Mouse (Mus musculus) kidney, adult 2 months (tissue): Measurements from ENCODE around the gene Ptprd. TPM values are rescaled to one million over a fixed set of nuclear protein-coding genes. Genes with fewer than 3 reads are reported as not detected.

Experiments
- DNase-seq: peaks from one replicate; pipeline ENCODE4 v3.0.0; 2021
- H3K27ac ChIP-seq: fragments of 200-500 bp; 2 replicates; pipeline ENCODE4 v1.5.1; 2012; ENCODE audit warnings: low read depth, low read length, control low read depth, inconsistent platforms; ENCODE audit not compliant: insufficient read depth
- H3K27me3 ChIP-seq: fragments of 200-500 bp; replicated peaks from 2 replicates; pipeline ENCODE4 v1.6.1; 2012; ENCODE audit warnings: mild to moderate bottlenecking, moderate library complexity, low read length, inconsistent platforms; ENCODE audit not compliant: control insufficient read depth, insufficient read depth
- H3K36me3 ChIP-seq: fragments of 200-500 bp; 2 replicates; pipeline ENCODE4 v1.6.1; 2012; ENCODE audit warnings: mild to moderate bottlenecking, moderate library complexity, low read length, inconsistent platforms; ENCODE audit not compliant: control insufficient read depth, insufficient read depth
- H3K4me1 ChIP-seq: fragments of 200-500 bp; 2 replicates; pipeline ENCODE4 v1.6.1; 2011; ENCODE audit warnings: low read length; ENCODE audit not compliant: control insufficient read depth, insufficient read depth
- H3K4me3 ChIP-seq: fragments of 200-500 bp; 2 replicates; pipeline ENCODE4 v1.5.1; 2011; ENCODE audit warnings: mild to moderate bottlenecking, low read depth, low read length, control low read depth; ENCODE audit not compliant: insufficient read depth
- CTCF ChIP-seq: fragments of 200-500 bp; conservative IDR thresholded peaks from 2 replicates; pipeline ENCODE4 v1.5.1; 2011; ENCODE audit warnings: low read depth, mild to moderate bottlenecking, control low read depth, low read length, moderate library complexity, mixed read lengths; ENCODE audit not compliant: insufficient read depth, insufficient read length
- POLR2A ChIP-seq: fragments of 200-500 bp; IDR thresholded peaks from one replicate; pipeline ENCODE4 v1.6.1; 2011; ENCODE audit warnings: low read depth, low read length, control low read depth
- WGBS: fragments of 180-500 bp; shearing (Covaris S2); methylation state at CpG from one replicate; pipeline ENCODE4 v1.1.7; 2018; 5-methylcytosine and 5-hydroxymethylcytosine counted together
- polyA plus RNA-seq: library from polyadenylated mRNA; depleted of rRNA; stranded (reverse); fragments of >200 nt; gene quantifications from 2 replicates; pipeline ENCODE4 v1.2.3, GENCODE M21; 2012

Gene Ptprd
- polyA plus RNA-seq, 1 experiment = 30.0 TPM

DNA sequence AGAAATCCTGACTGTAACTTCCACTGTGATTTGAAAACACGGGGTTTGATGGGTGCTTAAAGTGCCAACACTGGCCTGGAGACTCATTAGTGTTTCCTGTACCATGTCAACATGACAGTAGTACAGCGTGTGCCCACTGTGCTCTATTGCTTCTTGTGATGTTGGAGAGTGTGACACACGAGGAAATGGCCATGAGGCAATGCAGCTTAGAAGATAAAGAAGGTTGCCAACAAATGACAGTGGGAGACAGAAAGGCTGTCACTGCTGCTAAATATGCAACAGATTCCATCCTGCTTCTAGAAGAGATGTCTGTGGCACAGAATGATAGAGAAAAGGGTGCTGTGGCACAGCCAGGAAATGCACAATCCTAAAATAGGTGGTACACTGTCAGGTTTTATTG is 6.7 kb downstream of the Ptprd start:
- H3K4me1 ChIP-seq = no peaks in the 10 kb centered on the region
- no peak overlapping the region for H3K4me3 ChIP-seq
- no peaks in the 10 kb centered on the region for H3K36me3 ChIP-seq
- no peaks in the 10 kb centered on the region for H3K27me3 ChIP-seq
- TF ChIP-seq POLR2A = no peak
- TF ChIP-seq CTCF = no peak
- 43% methylated on average over 3 of the region's 3 CpGs for WGBS
- no peak overlapping the region for H3K27ac ChIP-seq
- no peak for DNase-seq

GRCm38 (mm10) chr4:78168447-78168846 is 43.3 kb downstream of the Ptprd start:
- no peaks in the 10 kb centered on the region for H3K27me3 ChIP-seq
- H3K4me1 ChIP-seq = no peaks in the 10 kb centered on the region
- WGBS = 78% methylated on average over 1 of the region's 1 CpGs
- no peak overlapping the region for H3K27ac ChIP-seq
- no peak for DNase-seq
- H3K4me3 ChIP-seq = no peak overlapping the region
- H3K36me3 ChIP-seq = no peaks in the 10 kb centered on the region
- TF ChIP-seq POLR2A (no peak), CTCF (no peak)

GRCm38 (mm10) chr4:78160451-78160850 is 51.3 kb downstream of the Ptprd start:
- Histone ChIP-seq H3K27me3 (no peaks in the 10 kb centered on the region), H3K4me1 (no peaks in the 10 kb centered on the region), H3K4me3 (no peak overlapping the region), H3K27ac (no peak overlapping the region), H3K36me3 (no peaks in the 10 kb centered on the region)
- WGBS = 71% methylated on average over 3 of the region's 3 CpGs
- TF ChIP-seq POLR2A = no peak
- no peak for TF ChIP-seq CTCF
- no peak for DNase-seq

DNA sequence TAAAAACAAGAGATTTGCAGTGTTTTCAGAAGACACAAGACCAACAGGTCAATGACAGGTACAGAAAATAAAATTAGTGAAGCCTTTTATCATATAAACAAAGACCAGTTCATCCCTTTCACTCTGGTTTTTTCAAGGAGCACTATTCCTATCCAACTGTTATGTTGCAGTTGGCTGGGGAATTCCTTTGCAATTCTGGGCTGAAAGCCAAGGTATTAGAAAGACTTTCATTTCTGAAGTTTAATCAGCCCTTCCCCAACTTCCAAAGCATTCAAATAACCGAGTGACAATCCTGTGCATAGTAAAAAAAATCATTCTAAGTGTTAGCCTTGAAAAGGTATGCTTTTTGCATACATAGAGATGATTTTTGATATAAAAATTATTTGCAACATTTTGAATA is 61.2 kb downstream of the Ptprd start:
- Histone ChIP-seq H3K4me3 (no peak overlapping the region), H3K27me3 (no peaks in the 10 kb centered on the region), H3K4me1 (no peaks in the 10 kb centered on the region), H3K36me3 (no peaks in the 10 kb centered on the region), H3K27ac (no peak overlapping the region)
- WGBS = 21% methylated on average over 1 of the region's 1 CpGs
- DNase-seq = no peak
- TF ChIP-seq CTCF (no peak), POLR2A (no peak)

GRCm38 (mm10) chr4:78142767-78143148 is 69.0 kb downstream of the Ptprd start:
- no peaks in the 10 kb centered on the region for H3K36me3 ChIP-seq
- no peak for DNase-seq
- H3K4me3 ChIP-seq = no peak overlapping the region
- no peaks in the 10 kb centered on the region for H3K4me1 ChIP-seq
- no peak overlapping the region for H3K27ac ChIP-seq
- 67% methylated on average over 1 of the region's 1 CpGs for WGBS
- TF ChIP-seq CTCF = no peak
- no peak for TF ChIP-seq POLR2A
- H3K27me3 ChIP-seq = no peaks in the 10 kb centered on the region

GRCm38 (mm10) chr4:78142088-78142766 is 69.5 kb downstream of the Ptprd start:
- no peak for DNase-seq
- Histone ChIP-seq H3K36me3 (no peaks in the 10 kb centered on the region), H3K4me3 (no peak overlapping the region), H3K27me3 (no peaks in the 10 kb centered on the region), H3K27ac (no peak overlapping the region), H3K4me1 (no peaks in the 10 kb centered on the region)
- TF ChIP-seq CTCF (no peak), POLR2A (no peak)
- 76% methylated on average over 3 of the region's 3 CpGs for WGBS

DNA sequence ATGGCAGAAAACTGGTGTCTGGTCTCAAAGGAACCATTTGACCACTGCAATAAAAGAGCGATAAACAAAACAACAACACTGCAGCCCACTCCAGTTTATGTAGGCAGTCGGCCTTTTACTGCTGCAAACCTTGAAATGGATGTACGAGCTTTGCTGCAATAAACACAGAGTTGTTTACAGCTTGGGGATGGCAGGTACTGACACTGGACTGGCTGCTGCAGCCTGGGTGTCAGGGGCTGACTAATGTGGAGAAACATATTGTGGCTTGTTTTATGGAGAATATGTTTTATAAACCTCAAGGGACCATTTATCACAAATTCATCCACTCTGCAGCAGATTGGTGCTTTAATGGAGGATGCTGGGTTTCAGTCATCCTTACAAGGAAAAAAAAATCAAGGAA is 100.9 kb downstream of the Ptprd start:
- no peak for DNase-seq
- H3K4me3 ChIP-seq = no peak overlapping the region
- no peaks in the 10 kb centered on the region for H3K36me3 ChIP-seq
- no peak overlapping the region for H3K27ac ChIP-seq
- H3K4me1 ChIP-seq = no peaks in the 10 kb centered on the region
- TF ChIP-seq POLR2A (no peak), CTCF (no peak)
- 20% methylated on average over 3 of the region's 3 CpGs for WGBS
- H3K27me3 ChIP-seq = no peaks in the 10 kb centered on the region; the same call in 1 of the 2 replicates

DNA sequence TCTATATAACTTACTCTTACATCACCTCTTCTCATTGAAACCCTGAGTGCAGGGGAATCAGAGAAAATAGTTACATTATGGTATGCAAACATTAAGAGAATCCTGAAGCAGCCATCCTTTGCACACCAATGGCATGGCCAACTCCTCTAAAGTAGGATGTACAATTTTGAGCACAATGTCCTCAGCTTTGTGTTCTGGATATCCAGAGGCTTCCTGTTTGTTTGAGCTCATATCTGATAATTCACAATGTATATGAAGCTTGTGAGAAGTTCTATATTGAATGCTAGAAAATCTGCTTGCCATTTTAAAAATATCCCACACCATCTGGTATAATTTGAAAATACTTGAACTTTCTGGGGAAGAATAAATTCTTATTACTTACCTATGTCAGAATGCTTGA is 114.2 kb downstream of the Ptprd start:
- TF ChIP-seq CTCF = no peak
- TF ChIP-seq POLR2A = no peak
- H3K27ac ChIP-seq = no peak overlapping the region
- no peaks in the 10 kb centered on the region for H3K36me3 ChIP-seq
- no peaks in the 10 kb centered on the region for H3K27me3 ChIP-seq
- no peaks in the 10 kb centered on the region for H3K4me1 ChIP-seq
- no peak overlapping the region for H3K4me3 ChIP-seq
- no peak for DNase-seq
